Comparison of ENCODE assay signal across 19 mouse cellular contexts in genomic region chr9:43731880-43732279, GRCm38 (mm10).
"Had no signal": no experiment of that assay in that cellular context is flagged by ENCODE, and none has a peak within 500 bp of the region (broad histone marks: within the 10 kb centered on the region; RNA-seq: fewer than 3 reads in every experiment).

No protein-coding gene starts in this region.

- H3K9me3 ChIP-seq: limb, embryonic 12.5 days; liver, embryonic 13.5 days; lung, embryonic 15.5 days; megakaryocyte, embryonic 14.5 days; midbrain, embryonic 15.5 days; neural tube, embryonic 13.5 days had no signal

- DNase-seq: kidney, adult 18-20 months; kidney, postnatal 10 days; kidney, postnatal 4 days; liver; liver, embryonic 13.5 days; liver, postnatal 0 days; lung, postnatal 14 days; right cerebral cortex, postnatal 25 days; thymus, adult 2 months; thymus, postnatal 25 days had no signal

- H3K36me3 ChIP-seq: limb, embryonic 12.5 days; liver, embryonic 13.5 days; lung, embryonic 15.5 days; midbrain, embryonic 15.5 days; neural tube, embryonic 13.5 days had no signal

- H3K4me3 ChIP-seq: layer of hippocampus, adult 2 months; left cerebral cortex, adult 2 months; limb, embryonic 12.5 days; liver, embryonic 13.5 days; lung, embryonic 15.5 days; megakaryocyte, embryonic 14.5 days; midbrain, embryonic 15.5 days; neural tube, embryonic 13.5 days had no signal

- H3K27me3 ChIP-seq: liver, embryonic 13.5 days; lung, embryonic 15.5 days; midbrain, embryonic 15.5 days had no signal

- ATAC-seq: liver, postnatal 0 days; midbrain, embryonic 15.5 days had no signal

- H3K27ac ChIP-seq: layer of hippocampus, adult 2 months; left cerebral cortex, adult 2 months; limb, embryonic 12.5 days; liver, embryonic 13.5 days; lung, embryonic 15.5 days; macrophage; midbrain, embryonic 15.5 days; neural tube, embryonic 13.5 days had no signal

- H3K9ac ChIP-seq: limb, embryonic 12.5 days; liver, embryonic 13.5 days; liver, postnatal 0 days; lung, embryonic 15.5 days; midbrain, embryonic 15.5 days; neural tube, embryonic 13.5 days had no signal

- H3K4me2 ChIP-seq: limb, embryonic 12.5 days; liver, embryonic 13.5 days; lung, embryonic 15.5 days; midbrain, embryonic 11.5 days; midbrain, embryonic 15.5 days; neural tube, embryonic 13.5 days had no signal
